Mouse (Mus musculus) A20 (cell line): Measurements from ENCODE around the gene 5730522E02Rik.

Experiments used
- DNase-seq: peaks from one replicate; pipeline ENCODE4 v3.0.0-alpha.2; 2011; ENCODE audit warnings: low read depth, low spot score

5730522E02Rik gene

DNA sequence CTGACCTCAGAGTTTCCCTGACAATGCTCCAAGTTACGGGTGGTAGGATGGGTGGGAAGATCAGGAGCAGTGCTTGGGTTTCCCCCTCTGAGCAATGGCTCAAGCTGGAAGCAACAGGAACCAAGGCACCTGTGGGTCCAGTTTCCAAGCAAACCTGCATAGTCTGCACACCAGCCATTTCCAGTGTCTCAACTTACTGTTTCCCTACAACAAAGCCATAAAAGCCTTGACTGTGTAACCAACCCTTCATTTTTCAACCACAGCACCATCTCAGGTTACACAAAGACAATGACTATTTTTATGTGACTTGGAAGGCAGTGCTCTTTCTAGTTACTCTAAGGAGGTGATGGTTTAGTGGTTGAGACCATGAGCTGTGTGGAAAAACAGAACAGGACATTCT is 530.7 kb downstream of the 5730522E02Rik start:
- DNase-seq, result no peak

DNA sequence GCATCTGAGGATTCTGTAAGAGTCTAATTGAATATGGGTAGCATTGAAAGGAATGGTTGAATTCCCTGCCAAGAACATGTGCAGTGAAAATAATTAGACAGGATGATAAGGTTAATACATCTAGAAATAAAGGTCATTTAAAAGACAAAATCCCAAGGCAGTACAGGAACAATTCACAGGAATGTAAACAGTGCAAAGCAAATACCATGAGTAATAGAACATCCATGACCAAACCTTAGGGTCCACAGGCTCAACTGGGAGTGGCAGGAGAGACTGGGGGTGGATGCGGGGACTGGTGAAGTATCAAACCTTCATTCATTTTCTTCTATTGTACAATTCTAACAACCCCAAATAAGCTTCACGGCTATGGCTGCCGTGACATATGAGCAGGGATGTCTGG is 536.4 kb downstream of the 5730522E02Rik start:
- DNase-seq, result no peak

DNA sequence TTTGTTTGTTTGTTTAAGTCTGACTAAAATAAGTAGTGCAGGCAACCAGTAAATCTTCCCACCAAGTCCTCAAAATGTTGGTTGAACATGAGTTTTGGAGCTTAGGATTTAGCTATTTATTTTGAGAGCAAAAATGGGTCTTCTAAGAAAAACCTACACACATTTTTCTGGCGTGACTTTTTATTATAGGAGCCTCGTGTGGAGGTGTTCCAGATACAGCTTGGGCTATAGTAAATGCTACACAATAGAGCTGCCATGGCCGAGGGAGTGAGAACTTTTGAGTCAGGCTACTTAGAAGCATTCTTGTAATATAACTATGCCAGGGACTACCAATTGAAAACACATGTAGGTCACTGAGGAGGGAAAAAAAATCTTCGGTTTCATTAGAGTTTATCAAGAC is 540.5 kb downstream of the 5730522E02Rik start:
- DNase-seq, result no peak

DNA sequence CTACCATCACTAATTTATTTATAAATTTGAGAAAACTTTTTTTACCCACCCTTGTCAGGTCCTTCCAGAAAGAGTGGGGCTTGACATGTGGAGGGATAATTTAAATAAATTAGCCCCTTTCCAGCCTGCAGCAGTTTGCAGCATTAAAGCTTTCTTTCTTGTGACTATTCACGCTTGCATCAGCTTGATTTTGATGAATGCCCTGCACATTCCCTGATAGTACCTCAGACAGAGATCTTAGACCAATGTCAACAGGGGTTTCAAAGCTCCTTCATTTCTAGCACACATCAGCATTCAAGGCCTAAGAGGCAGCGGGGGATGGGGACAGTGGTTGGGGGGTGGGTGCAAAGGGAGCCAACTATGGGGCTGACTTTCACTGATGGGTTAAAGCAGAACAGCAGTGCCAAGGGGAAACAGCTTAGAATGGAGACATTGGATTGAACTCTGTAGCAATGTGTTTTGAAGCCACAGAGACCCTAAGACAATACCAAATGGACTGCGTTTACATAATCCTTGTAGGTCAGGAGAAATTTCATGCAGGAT is 545.9 kb downstream of the 5730522E02Rik start:
- no peak for DNase-seq

DNA sequence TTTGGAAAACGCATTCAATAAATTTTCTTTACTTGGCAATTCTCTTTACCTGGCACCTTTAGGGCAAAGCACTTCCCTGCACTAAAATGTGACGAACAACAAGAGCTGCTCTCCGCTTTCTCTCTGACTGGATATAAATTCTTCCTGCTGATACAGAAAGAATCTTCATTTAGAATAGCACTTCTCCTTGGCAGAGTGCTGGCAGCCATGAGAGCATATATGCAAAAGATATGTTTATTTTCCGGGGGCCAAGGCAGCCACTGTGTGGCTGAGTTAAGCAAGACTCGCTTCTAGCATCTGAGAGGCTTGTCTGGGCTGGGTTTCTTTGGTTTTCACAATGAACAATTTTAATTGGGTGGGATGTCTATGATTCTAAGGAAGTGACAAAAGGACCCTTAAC is 564.3 kb downstream of the 5730522E02Rik start:
- DNase-seq, result no peak

DNA sequence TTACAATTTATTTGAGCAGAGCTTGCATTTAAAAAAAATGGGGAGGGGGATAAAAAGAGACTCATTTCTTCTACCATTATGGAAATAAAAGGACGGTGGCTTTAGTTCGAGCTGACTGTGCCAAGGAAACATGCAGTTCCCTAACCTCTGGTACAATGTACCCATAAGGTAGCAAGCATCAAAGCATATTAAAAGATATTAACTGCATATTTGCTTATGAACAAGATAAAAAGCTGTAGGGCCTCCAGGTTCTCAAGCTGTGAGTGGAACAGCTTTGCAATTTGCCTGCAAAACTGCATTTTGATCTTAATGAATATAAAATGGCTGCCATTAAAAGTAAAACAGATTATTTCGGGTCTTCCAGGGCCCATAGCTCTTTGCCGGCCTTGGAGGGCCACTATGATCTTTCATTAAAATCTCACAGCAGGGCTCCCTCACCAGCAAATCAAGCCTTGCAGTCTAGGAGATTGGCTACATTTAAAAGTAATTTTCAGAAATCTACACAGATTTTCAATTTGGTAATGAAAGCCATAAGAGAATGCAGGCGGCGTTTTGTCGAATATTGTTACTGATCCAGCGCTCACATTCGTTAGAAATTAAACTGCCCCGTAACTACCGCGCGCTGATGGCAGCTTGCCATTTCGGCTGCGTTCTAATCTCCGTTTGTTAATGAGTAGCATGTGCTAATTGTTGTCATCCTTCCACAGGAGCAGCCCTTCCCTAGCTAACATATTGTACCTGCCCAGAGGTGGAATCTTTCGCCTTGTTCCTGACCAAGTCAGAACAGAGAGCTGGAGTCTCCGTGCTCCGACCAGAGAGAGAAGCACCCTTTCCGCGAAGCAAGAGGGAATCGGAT is 565.6 kb downstream of the 5730522E02Rik start:
- DNase-seq, result no peak

DNA sequence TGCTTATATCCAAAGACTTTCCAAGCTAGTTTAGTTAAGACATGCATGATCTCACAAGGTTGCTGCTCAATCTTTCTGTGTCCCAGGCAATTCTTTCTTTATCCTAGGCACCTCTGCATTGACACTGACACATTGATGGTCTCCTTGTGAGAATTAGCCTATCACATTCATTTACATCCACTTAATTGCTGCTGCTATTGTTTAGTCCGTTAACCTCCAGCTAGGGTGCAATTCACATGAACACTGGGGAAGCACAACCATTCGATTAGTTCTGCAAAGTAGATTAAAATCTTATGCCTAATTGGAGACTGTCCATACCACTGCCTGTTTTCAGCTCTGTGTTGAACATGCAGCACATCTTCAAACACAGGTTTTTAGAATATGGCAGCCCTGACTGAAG is 603.7 kb downstream of the 5730522E02Rik start:
- DNase-seq, result no peak

DNA sequence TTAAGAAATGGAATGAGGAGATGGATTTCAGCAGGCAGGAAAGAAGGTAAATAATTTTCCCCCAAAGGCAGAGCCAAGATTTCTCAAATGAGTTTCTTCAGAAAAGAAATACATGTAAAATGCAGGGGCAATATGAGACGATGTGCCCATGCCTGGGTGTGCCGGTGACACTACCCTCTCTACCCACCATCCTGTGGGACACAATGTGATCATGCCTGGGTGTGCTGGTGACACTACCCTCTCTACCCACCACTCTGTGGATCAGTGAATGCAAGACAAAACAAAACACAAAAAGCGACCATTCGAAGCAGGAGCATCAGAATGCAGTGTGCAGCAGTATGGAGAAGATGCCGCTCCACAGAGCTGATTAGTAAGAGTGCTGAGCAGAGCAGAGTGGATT is 610.5 kb downstream of the 5730522E02Rik start:
- no peak for DNase-seq

DNA sequence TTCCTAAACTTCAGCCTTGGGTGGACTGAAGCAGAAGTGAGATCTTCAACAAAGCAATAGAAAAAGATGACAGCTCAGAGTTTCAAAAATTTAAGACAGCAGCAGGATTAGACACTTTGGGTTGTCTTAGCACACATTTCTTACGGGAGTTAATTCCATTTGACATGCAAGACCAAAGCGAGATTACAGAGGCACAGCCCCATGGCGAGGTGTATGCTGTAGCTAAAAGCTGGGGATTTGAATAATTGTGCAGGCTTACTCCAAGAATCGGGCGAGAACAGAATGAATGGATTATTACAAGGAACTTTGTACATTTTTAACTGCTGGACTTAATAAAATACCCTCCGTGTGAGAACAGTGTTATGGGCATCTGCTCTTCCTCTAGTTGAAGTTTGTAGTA is 615.3 kb downstream of the 5730522E02Rik start:
- DNase-seq, result no peak

DNA sequence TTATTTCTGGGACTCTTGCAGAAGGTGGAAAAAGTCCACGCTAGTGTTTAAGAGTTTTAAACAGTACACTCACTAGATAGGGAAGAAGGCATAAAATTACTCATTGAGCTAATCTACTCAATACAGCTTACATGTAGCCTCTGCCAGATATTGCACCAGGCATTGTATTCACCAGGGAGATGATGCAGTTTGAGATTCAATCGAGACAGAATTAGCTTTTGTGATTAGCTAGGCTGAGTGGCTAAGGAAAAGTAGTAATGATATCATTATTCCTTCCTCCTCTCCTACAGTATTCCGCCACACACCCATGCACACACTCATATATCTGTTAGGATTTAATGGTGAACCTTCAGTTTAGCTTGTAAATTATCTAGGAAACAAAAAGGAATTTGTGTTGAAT is 615.8 kb downstream of the 5730522E02Rik start:
- DNase-seq, result no peak

DNA sequence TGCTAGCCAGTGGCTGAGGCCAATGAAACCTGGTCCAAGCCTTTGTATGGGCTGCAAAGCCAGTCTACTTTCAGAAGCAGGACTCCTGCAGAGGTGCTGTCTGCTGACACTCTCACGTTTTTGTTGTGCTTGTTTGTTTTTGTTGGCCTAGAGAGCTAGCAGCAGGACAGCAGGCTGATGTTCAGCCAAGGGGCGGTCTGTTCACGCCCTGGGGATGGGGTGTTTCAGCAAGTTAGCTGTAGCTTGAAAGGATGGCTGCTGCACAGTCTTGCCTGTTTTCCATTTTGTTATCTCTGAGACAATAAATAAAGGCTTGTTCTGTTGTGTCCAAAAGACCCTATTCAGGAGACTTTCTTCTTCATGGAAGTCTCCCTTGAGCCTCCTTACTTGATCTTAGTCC is 618.3 kb downstream of the 5730522E02Rik start:
- DNase-seq, result no peak

DNA sequence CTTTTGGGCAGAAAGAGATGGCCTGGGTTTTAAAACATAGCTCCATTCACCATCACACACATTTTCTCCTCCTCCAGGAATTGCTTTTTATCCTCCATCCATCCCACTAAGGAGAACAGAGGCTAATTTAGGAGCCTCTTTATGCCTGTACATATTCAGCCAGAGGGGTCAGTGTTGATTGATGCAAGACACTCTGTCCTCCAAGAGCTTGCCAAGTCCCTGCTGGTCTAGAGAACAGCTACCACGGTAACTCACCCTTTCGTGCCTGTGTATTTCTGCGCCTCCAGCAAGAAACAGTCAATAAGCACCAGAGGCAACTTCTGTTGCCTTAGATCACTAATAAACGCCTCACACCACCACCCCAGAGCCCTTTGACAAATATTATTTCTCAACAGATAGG is 620.3 kb downstream of the 5730522E02Rik start:
- no peak for DNase-seq

DNA sequence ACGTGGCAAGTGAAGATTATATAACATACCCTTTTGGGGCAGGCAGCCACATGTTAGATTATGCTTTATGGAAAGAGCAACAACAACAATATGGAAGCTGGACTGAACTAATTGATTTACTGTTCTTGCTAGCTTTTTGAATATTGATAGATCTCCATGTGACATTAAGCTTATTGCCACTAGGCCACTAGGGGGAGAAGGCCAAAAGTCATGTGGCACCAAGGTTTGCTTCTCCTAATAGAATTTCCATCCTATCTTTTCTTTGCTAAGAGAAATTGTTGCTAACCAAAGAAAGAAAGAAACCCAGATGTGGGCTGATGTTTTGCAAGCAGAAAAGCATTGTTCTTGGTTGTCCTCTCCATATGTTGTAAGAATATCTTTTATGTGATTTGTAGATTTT is 621.1 kb downstream of the 5730522E02Rik start:
- no peak for DNase-seq

DNA sequence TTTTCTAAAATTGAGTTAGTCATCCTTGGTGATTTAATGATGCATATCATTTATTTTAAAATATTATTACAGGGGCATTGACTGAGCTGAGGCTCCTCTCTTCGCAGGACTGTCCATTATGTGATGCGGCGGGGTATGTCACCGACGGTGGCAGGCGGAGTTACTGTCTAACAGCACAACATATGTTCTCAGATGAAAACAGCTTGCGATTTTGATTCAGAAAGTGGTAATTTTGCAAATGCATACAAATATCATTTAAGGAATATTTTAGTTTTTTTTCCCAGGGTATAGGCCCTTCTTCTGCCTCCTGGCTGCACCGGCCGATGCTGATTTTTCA is 636.5 kb downstream of the 5730522E02Rik start:
- no peak for DNase-seq

DNA sequence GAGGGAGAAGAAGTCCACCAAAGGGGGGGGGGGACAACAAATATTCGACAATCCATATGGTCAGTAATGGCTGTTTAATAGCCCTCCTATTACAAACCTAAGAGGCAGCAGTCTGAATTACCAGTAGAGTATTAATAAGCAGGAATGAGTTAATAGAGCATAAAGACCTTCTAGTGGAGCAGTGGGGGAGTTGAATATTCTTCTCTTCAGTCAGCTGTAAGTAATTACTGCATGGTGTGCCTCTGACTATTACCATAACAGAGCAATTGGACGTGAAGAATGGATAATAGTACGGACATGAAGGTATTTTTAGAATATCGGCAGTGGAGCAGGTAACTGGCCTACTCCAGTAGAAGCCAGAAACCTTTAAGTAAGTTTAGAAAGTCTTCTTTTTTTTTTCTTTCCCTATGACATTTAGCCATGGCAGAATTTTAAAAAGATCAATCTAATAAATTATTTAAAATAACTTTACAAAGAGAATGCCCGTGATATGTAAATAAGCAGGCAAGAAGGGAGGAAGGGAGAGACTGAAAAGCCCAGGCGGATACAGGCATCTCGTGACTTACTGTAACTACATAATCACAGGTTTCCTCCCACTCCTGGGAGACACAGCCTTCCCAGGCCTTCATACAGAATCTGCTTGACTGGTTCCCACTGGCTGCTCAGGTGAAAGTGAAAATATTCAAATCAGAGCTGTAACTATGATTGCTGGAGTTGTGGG is 637.0 kb downstream of the 5730522E02Rik start:
- no peak for DNase-seq

DNA sequence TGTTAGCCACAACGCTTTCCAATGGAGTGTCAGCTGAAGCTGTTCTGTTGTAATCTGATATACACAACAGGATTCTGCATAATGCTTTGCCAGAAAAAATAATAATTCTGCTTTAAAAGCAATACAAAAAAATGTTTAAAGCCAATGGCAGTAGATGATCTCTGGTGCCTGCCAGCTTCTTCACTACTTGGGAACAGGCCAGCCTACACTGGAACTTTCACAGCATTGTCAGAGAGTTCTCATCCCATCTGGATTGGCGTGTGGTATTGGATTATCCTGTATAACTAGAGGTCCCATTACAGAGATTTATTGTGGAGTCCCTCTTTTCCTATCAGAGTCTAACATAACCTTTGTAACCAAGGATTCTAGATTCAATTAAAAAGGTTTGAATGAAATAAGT is 639.2 kb downstream of the 5730522E02Rik start:
- DNase-seq, result no peak
